Mouse (Mus musculus) T-cell, adult 66 days (primary cell): ENCODE measurements around the gene Tubb2a. TPM values are rescaled to one million over a fixed set of nuclear protein-coding genes. Genes with fewer than 3 reads are reported as not detected.

Experiments used
- total RNA-seq, 2 experiments: library from RNA; stranded (reverse); gene quantifications; 3 replicates in 1 of 2; 4 replicates in 1 of 2; pipeline ENCODE4 v1.2.4; 2023

The Tubb2a gene
- total RNA-seq, result 10 to 100 TPM; 22.0 to 23.2 TPM

GRCm38 (mm10) chr13:34077492-34078271, at the start of gene Tubb2a:
Gene Tubb2a, minus strand, starts transcription at chr13:34078007.

DNA sequence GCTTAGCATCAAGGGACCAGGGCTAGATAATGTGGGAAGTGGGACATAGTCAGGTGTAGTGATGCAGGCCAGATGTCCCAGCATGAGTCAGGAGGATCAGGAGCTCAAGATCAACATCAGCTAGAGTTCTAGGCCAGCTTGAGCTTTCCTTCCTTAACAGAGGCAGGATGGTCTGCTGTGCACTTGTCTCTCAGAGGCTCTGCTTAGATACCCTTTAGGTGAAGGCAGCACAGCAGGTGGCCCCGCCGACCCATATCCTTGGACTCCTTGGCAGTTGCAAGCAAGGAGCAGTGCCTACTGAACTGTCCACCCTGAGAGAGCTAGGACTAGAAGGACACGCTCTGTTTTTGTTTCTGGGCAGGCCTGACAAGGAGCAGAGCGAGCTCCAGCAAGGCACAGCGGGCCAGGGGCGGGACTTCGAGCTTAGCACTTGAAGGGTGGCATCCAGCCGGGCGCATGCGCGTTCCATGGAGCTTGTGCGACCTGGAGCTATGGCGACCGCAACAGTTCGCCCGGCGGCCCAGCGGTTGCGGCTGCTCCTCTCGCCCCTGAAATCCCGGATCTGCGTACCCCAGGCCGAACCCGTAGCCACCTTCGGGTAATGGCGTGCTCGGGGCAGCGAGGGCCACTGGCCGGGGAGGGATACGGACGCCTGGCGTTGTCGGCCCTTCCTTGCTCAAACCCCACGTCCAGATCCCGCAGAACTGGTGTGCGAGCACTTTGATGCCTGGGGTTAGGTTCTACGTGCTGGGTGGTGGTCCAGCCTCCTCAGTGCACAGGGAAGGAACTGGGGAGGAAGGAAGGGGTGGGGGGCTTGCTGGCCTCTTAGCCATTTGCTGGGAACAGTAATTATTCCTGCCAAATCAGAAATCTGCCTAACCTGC, 40.4 kb downstream of the Tubb2a start, which contains the start of gene Bphl:
Gene Bphl, plus strand, starts transcription at position 426 of the 884 bp plus-strand sequence.

Other genes starting within 250 kb of the Tubb2a start
- not detected for gene Serpinb6e, start 234.6 kb downstream of the Tubb2a start, total RNA-seq
- gene Serpinb6c, start 172.3 kb downstream of the Tubb2a start, total RNA-seq, result not detected
- 1 to 10 TPM; 3.1 to 3.3 TPM for gene Nqo2, start 113.3 kb downstream of the Tubb2a start, total RNA-seq
- 10 to 100 TPM; 81.1 to 85.4 TPM for gene Ripk1, start 75.6 kb downstream of the Tubb2a start, total RNA-seq
- gene Serpinb6a, start 75.2 kb downstream of the Tubb2a start, total RNA-seq, result 10 to 100 TPM; 14.6 to 20.1 TPM
- gene Bphl, start 40.4 kb downstream of the Tubb2a start, total RNA-seq, result 10 to 100 TPM; 13.5 to 15.4 TPM
- gene Tubb2b, start 52.5 kb upstream of the Tubb2a start, total RNA-seq, result 1 to 10 TPM; 2.4 to 4.6 TPM
- 10 to 100 TPM; 37.2 to 44.3 TPM for gene Psmg4, start 85.0 kb upstream of the Tubb2a start, total RNA-seq